Comparison of ENCODE assay signal across 8 mouse cellular contexts in genomic region chr4:141134751-141135530, GRCm38 (mm10). TPM values are rescaled to one million over a fixed set of nuclear protein-coding genes. Genes with fewer than 3 reads are reported as not detected.
DNase-seq lines count a peak whose midpoint lies in the region; ATAC-seq and TF ChIP-seq lines count a peak whose summit lies in the region.

No protein-coding gene starts in this region.

- DNase-seq in cerebellum, adult 2 months, result peak; percentile 44 to 48
- no peak for DNase-seq in cerebellum, adult 11-12 months
- DNase-seq in forebrain, embryonic 14.5 days (ENCODE audit: low spot score), result no peak
- DNase-seq in cerebellum, adult 9-10 months, result no peak
- DNase-seq in thymus, postnatal 4 days, result no peak

- no peak for ATAC-seq in forebrain, embryonic 14.5 days
- ATAC-seq in hindbrain, embryonic 13.5 days (ENCODE audit: low FRiP score), result no peak
- no peak for ATAC-seq in lung, embryonic 15.5 days (ENCODE audit: borderline replicate concordance, extremely low read depth, low FRiP score, low TSS enrichment)
- no peak for ATAC-seq in stomach, embryonic 14.5 days (ENCODE audit: insufficient number of reproducible peaks, insufficient read depth, low FRiP score, low read depth)

- no peaks in the 10 kb centered on the region for H3K9me3 ChIP-seq in forebrain, embryonic 14.5 days (replicated peaks; ENCODE audit: control insufficient read depth, low read length)
- H3K9me3 ChIP-seq in hindbrain, embryonic 13.5 days, result no peaks in the 10 kb centered on the region
- H3K9me3 ChIP-seq in lung, embryonic 15.5 days, result no peaks in the 10 kb centered on the region
- H3K9me3 ChIP-seq in stomach, embryonic 14.5 days (ENCODE audit: control insufficient read depth, low read depth, low read length), result no peaks in the 10 kb centered on the region

- H3K27me3 ChIP-seq in cerebellum, adult 2 months (ENCODE audit: control insufficient read depth, insufficient read depth, low read length), result no peaks in the 10 kb centered on the region
- no peaks in the 10 kb centered on the region for H3K27me3 ChIP-seq in forebrain, embryonic 14.5 days (replicated peaks; ENCODE audit: control insufficient read depth, insufficient read depth, low read length)
- no peaks in the 10 kb centered on the region for H3K27me3 ChIP-seq in hindbrain, embryonic 13.5 days
- H3K27me3 ChIP-seq in lung, embryonic 15.5 days, result no peaks in the 10 kb centered on the region
- no peaks in the 10 kb centered on the region for H3K27me3 ChIP-seq in stomach, embryonic 14.5 days (ENCODE audit: control insufficient read depth, insufficient read depth, low read length)

- H3K9ac ChIP-seq in forebrain, embryonic 14.5 days (ENCODE audit: low read length), result peak overlapping the region; percentile 35; the same call in 1 of the 2 replicates
- peak overlapping the region; percentile 49 for H3K9ac ChIP-seq in hindbrain, embryonic 13.5 days
- H3K9ac ChIP-seq in lung, embryonic 15.5 days, result no peak overlapping the region
- no peak overlapping the region for H3K9ac ChIP-seq in stomach, embryonic 14.5 days (replicated peaks; ENCODE audit: low read depth, low read length)

- WGBS in cerebellum, adult 2 months, result 40% methylated on average over 20 of the region's 20 CpGs
- 69% methylated on average over 20 of the region's 20 CpGs for WGBS in forebrain, embryonic 14.5 days
- 78% methylated on average over 20 of the region's 20 CpGs for WGBS in hindbrain, embryonic 13.5 days
- WGBS in lung, embryonic 15.5 days, result 63% methylated on average over 20 of the region's 20 CpGs
- WGBS in stomach, embryonic 14.5 days, result 73% methylated on average over 20 of the region's 20 CpGs

- H3K4me2 ChIP-seq in forebrain, embryonic 14.5 days (ENCODE audit: low read length), result no peak overlapping the region
- 0 out of 2 replicates have a peak overlapping the region, but pooled peaks have one; percentile 4 for H3K4me2 ChIP-seq in hindbrain, embryonic 13.5 days
- 0 out of 2 replicates have a peak overlapping the region, but pooled peaks have one; percentile 19 for H3K4me2 ChIP-seq in lung, embryonic 15.5 days
- no peak overlapping the region for H3K4me2 ChIP-seq in stomach, embryonic 14.5 days (replicated peaks; ENCODE audit: low read depth, low read length)

- H3K36me3 ChIP-seq in forebrain, embryonic 14.5 days (ENCODE audit: control insufficient read depth, insufficient read depth, low read length), result peaks cover 5% of the 10 kb centered on the region; the same call in 1 of the 2 replicates
- no peaks in the 10 kb centered on the region for H3K36me3 ChIP-seq in hindbrain, embryonic 13.5 days
- no peaks in the 10 kb centered on the region for H3K36me3 ChIP-seq in lung, embryonic 15.5 days
- H3K36me3 ChIP-seq in stomach, embryonic 14.5 days (ENCODE audit: control insufficient read depth, insufficient read depth, low read length), result no peaks in the 10 kb centered on the region

- no peak overlapping the region for H3K4me3 ChIP-seq in cerebellum, adult 2 months (replicated peaks; ENCODE audit: insufficient read depth, low read depth, low read length)
- no peak overlapping the region for H3K4me3 ChIP-seq in forebrain, embryonic 14.5 days (ENCODE audit: low read depth, low read length)
- no peak overlapping the region for H3K4me3 ChIP-seq in hindbrain, embryonic 13.5 days
- H3K4me3 ChIP-seq in lung, embryonic 15.5 days, result no peak overlapping the region
- H3K4me3 ChIP-seq in stomach, embryonic 14.5 days (ENCODE audit: low read depth, low read length), result no peak overlapping the region

- no peak for TF ChIP-seq CTCF in cerebellum, adult 2 months (IDR thresholded peaks at IDR 0.05; ENCODE audit: borderline replicate concordance, insufficient read depth, low read depth, low read length)

- no peak for TF ChIP-seq POLR2A in cerebellum, adult 2 months (IDR thresholded peaks at IDR 0.05; ENCODE audit: borderline replicate concordance, insufficient read depth, low read length)

- H3K4me1 ChIP-seq in cerebellum, adult 2 months (ENCODE audit: control insufficient read depth, insufficient read depth, low read length), result peaks cover 38% of the 10 kb centered on the region
- H3K4me1 ChIP-seq in forebrain, embryonic 14.5 days (ENCODE audit: control insufficient read depth, insufficient read depth, low read length), result peaks cover 30% of the 10 kb centered on the region
- peaks cover 79% of the 10 kb centered on the region for H3K4me1 ChIP-seq in hindbrain, embryonic 13.5 days (replicated peaks)
- peaks cover 74% of the 10 kb centered on the region for H3K4me1 ChIP-seq in lung, embryonic 15.5 days
- peaks cover 70% of the 10 kb centered on the region for H3K4me1 ChIP-seq in stomach, embryonic 14.5 days (ENCODE audit: control insufficient read depth, insufficient read depth, low read length)

- H3K27ac ChIP-seq in cerebellum, adult 2 months (ENCODE audit: insufficient read depth, low read length), result peak overlapping the region; percentile 57
- H3K27ac ChIP-seq in forebrain, embryonic 14.5 days (ENCODE audit: low read depth, low read length), result peak overlapping the region; percentile 27; the same call in 1 of the 2 replicates
- H3K27ac ChIP-seq in hindbrain, embryonic 13.5 days, result peak overlapping the region; percentile 79
- H3K27ac ChIP-seq in lung, embryonic 15.5 days, result peak overlapping the region; percentile 74
- H3K27ac ChIP-seq in stomach, embryonic 14.5 days (ENCODE audit: low read length), result peak overlapping the region; percentile 1; the same call in 1 of the 2 replicates

RNA-seq across cellular contexts. Expression of gene Szrd1, which starts 4.6 kb away (rescaled TPM):
- polyA plus RNA-seq in cerebellum, adult 2 months (2012; rRNA removed), result 29.2 and 29.9 TPM in 2 replicates
- polyA plus RNA-seq in forebrain, embryonic 14.5 days (2014; fragmentation: Nextera tagmentation; extraction: Ambion mirVana), result 37.0 and 38.9 TPM in 2 replicates
- 28.9 and 29.3 TPM in 2 replicates for polyA plus RNA-seq in hindbrain, embryonic 13.5 days (2015; fragmentation: Nextera tagmentation; extraction: Ambion mirVana)
- 43.2 and 48.7 TPM in 2 replicates for polyA plus RNA-seq in lung, embryonic 15.5 days (2015; fragmentation: Nextera tagmentation; extraction: Ambion mirVana)
- polyA plus RNA-seq in stomach, embryonic 14.5 days (2014; fragmentation: Nextera tagmentation; extraction: Ambion mirVana), result 35.3 and 35.4 TPM in 2 replicates

RNA-seq across cellular contexts. Expression of gene Fbxo42, which starts 12.8 kb away (rescaled TPM):
- polyA plus RNA-seq in cerebellum, adult 2 months (2012; rRNA removed), result 21.1 and 21.5 TPM in 2 replicates
- polyA plus RNA-seq in forebrain, embryonic 14.5 days (2014; fragmentation: Nextera tagmentation; extraction: Ambion mirVana), result 22.3 and 29.5 TPM in 2 replicates
- 21.9 and 22.3 TPM in 2 replicates for polyA plus RNA-seq in hindbrain, embryonic 13.5 days (2015; fragmentation: Nextera tagmentation; extraction: Ambion mirVana)
- 19.1 and 22.5 TPM in 2 replicates for polyA plus RNA-seq in lung, embryonic 15.5 days (2015; fragmentation: Nextera tagmentation; extraction: Ambion mirVana)
- polyA plus RNA-seq in stomach, embryonic 14.5 days (2014; fragmentation: Nextera tagmentation; extraction: Ambion mirVana), result 29.6 and 30.4 TPM in 2 replicates

RNA-seq across cellular contexts. Expression of gene Spata21, which starts 46.8 kb away (rescaled TPM):
- polyA plus RNA-seq in cerebellum, adult 2 months (2012; rRNA removed), result 0.21 and 0.48 TPM in 2 replicates
- polyA plus RNA-seq in forebrain, embryonic 14.5 days (2014; fragmentation: Nextera tagmentation; extraction: Ambion mirVana), result 0.19 TPM in 1 of 2 replicates, not detected in the other
- polyA plus RNA-seq in hindbrain, embryonic 13.5 days (2015; fragmentation: Nextera tagmentation; extraction: Ambion mirVana), result 0.17 and 0.40 TPM in 2 replicates
- polyA plus RNA-seq in lung, embryonic 15.5 days (2015; fragmentation: Nextera tagmentation; extraction: Ambion mirVana), result 0.16 and 0.62 TPM in 2 replicates
- 0.30 and 0.59 TPM in 2 replicates for polyA plus RNA-seq in stomach, embryonic 14.5 days (2014; fragmentation: Nextera tagmentation; extraction: Ambion mirVana)

RNA-seq across cellular contexts. Expression of gene Necap2, which starts 56.8 kb away (rescaled TPM):
- polyA plus RNA-seq in cerebellum, adult 2 months (2012; rRNA removed), result 66.3 and 68.7 TPM in 2 replicates
- 36.6 and 41.8 TPM in 2 replicates for polyA plus RNA-seq in forebrain, embryonic 14.5 days (2014; fragmentation: Nextera tagmentation; extraction: Ambion mirVana)
- 52.6 and 57.3 TPM in 2 replicates for polyA plus RNA-seq in hindbrain, embryonic 13.5 days (2015; fragmentation: Nextera tagmentation; extraction: Ambion mirVana)
- 102 and 110 TPM in 2 replicates for polyA plus RNA-seq in lung, embryonic 15.5 days (2015; fragmentation: Nextera tagmentation; extraction: Ambion mirVana)
- 67.0 and 77.1 TPM in 2 replicates for polyA plus RNA-seq in stomach, embryonic 14.5 days (2014; fragmentation: Nextera tagmentation; extraction: Ambion mirVana)

Comparison
In these comparisons a context has a peak if more than half of its experiments do, and no peak if none do; other contexts are left out.
1. DNase-seq: peak in cerebellum, adult 2 months (2 of 2); none in cerebellum, adult 11-12 months (single experiment), forebrain, embryonic 14.5 days (single experiment), cerebellum, adult 9-10 months (single experiment) and thymus, postnatal 4 days (single experiment).
2. H3K27ac ChIP-seq: peak in every context shown above with its lines; median percentile 79 in hindbrain, embryonic 13.5 days; 74 in lung, embryonic 15.5 days; 57 in cerebellum, adult 2 months; 27 in forebrain, embryonic 14.5 days; 1 in stomach, embryonic 14.5 days.
3. H3K4me2 ChIP-seq: peak in hindbrain, embryonic 13.5 days (single experiment) and lung, embryonic 15.5 days (single experiment); none in forebrain, embryonic 14.5 days (single experiment) and stomach, embryonic 14.5 days (single experiment).
4. H3K9ac ChIP-seq: peak in forebrain, embryonic 14.5 days (single experiment) and hindbrain, embryonic 13.5 days (single experiment); none in lung, embryonic 15.5 days (single experiment) and stomach, embryonic 14.5 days (single experiment).